Mouse (Mus musculus) small intestine, adult 2 months (tissue): ENCODE measurements at regions not wholly inside any gene's neighbourhood (a gene's known extent, or its start where the extent isn't known, plus 50 kb on each side); places are given as distances from the start of the nearest gene placed in this dataset.

Experiments
- CTCF ChIP-seq: fragments of 200-500 bp; IDR thresholded peaks from 2 replicates; pipeline ENCODE4 v1.5.1; 2012; ENCODE audit warnings: low read depth, mild to moderate bottlenecking, control low read depth, inconsistent platforms, low read length, moderate library complexity, mixed read lengths; ENCODE audit not compliant: insufficient replicate concordance, insufficient read length; ENCODE audit errors: extremely low read depth
- POLR2A ChIP-seq: fragments of 200-500 bp; IDR thresholded peaks from 2 replicates; pipeline ENCODE4 v1.6.1; 2012; ENCODE audit warnings: low read depth, mild to moderate bottlenecking, control low read depth, inconsistent platforms, low read length, moderate library complexity

GRCm38 (mm10) chr6:88980112-88980511, 78.1 kb downstream of the Tpra1 start:
- TF ChIP-seq CTCF (peak; percentile 41; the same call in 1 of the 2 replicates), POLR2A (no peak)
